Mouse (Mus musculus) kidney, embryonic 16.5 days (tissue): Measurements from ENCODE around the gene Prrg3. TPM values are rescaled to one million over a fixed set of nuclear protein-coding genes. Genes with fewer than 3 reads are reported as not detected.

Experiments
- polyA plus RNA-seq: library from polyadenylated mRNA; unstranded; fragments of >200 nt; fragmentation: Nextera tagmentation; extraction: Ambion mirVana; gene quantifications from 2 replicates; pipeline ENCODE4 v1.2.1, GENCODE M21; 2015

Prrg3 gene
- polyA plus RNA-seq, 1 experiment from 2014 or later = 11.3 TPM

Other genes with a start within 250 kb of the Prrg3 start
- gene Vma21, start 146.7 kb upstream of the Prrg3 start, polyA plus RNA-seq = 39.8 and 41.1 TPM in 2 replicates
- gene Gm1141, start 41.6 kb upstream of the Prrg3 start, polyA plus RNA-seq = 0.09 TPM in 1 of 2 replicates, not detected in the other
- gene Fate1, start 10.4 kb downstream of the Prrg3 start, polyA plus RNA-seq = 0.22 TPM in 1 of 2 replicates, not detected in the other
- gene Cnga2, start 29.2 kb downstream of the Prrg3 start, polyA plus RNA-seq = 0.06 and 0.10 TPM in 2 replicates